Mouse (Mus musculus): Measurements from ENCODE around the gene Dnah8. TPM values are rescaled to one million over a fixed set of nuclear protein-coding genes. Genes with fewer than 3 reads are reported as not detected.

Gene Dnah8
- polyA plus RNA-seq, 1 experiment from 2014 or later = 0.35 TPM

- TF ChIP-seq CTCF (IDR thresholded peaks at IDR 0.05; ENCODE audit: low read depth) = peak; percentile 95
- Histone ChIP-seq H3K4me3 (ENCODE audit: low read depth, low read length) (no peak overlapping the region), H3K4me1 (replicated peaks; ENCODE audit: control insufficient read depth, insufficient read depth, low read length) (no peaks in the 10 kb centered on the region), H3K4me2 (replicated peaks; ENCODE audit: low read depth) (no peak overlapping the region), H3K27ac (ENCODE audit: low read depth, low read length) (no peak overlapping the region), H3K9ac (ENCODE audit: low read depth, low read length) (no peak overlapping the region), H3K27me3 (replicated peaks; ENCODE audit: control insufficient read depth, insufficient read depth, low read length) (no peaks in the 10 kb centered on the region), H3K9me3 (ENCODE audit: control insufficient read depth) (no peaks in the 10 kb centered on the region), H3K36me3 (ENCODE audit: control insufficient read depth, insufficient read depth) (no peaks in the 10 kb centered on the region)
- WGBS = 60% methylated on average over 29 of the region's 29 CpGs
- no peak for ATAC-seq
These were observed 122.2 kb downstream of the Dnah8 start for GRCm38 (mm10) chr17:30746056-30747024.

- H3K27me3 ChIP-seq (replicated peaks; ENCODE audit: control insufficient read depth, insufficient read depth, low read length) = no peaks in the 10 kb centered on the region
- no peak overlapping the region for H3K9ac ChIP-seq (ENCODE audit: low read depth, low read length)
- H3K9me3 ChIP-seq (ENCODE audit: control insufficient read depth) = no peaks in the 10 kb centered on the region
- H3K27ac ChIP-seq (ENCODE audit: low read depth, low read length) = no peak overlapping the region
- no peaks in the 10 kb centered on the region for H3K4me1 ChIP-seq (replicated peaks; ENCODE audit: control insufficient read depth, insufficient read depth, low read length)
- H3K36me3 ChIP-seq (ENCODE audit: control insufficient read depth, insufficient read depth) = no peaks in the 10 kb centered on the region
- TF ChIP-seq CTCF (IDR thresholded peaks at IDR 0.05; ENCODE audit: low read depth) = no peak
- ATAC-seq = no peak
- H3K4me2 ChIP-seq (replicated peaks; ENCODE audit: low read depth) = no peak overlapping the region
- 79% methylated on average over 12 of the region's 12 CpGs for WGBS
- H3K4me3 ChIP-seq (ENCODE audit: low read depth, low read length) = no peak overlapping the region
These were observed 125.2 kb downstream of the Dnah8 start for GRCm38 (mm10) chr17:30749391-30749790.

GRCm38 (mm10) chr17:30750269-30750668, 126.1 kb downstream of the Dnah8 start:
- Histone ChIP-seq H3K4me2 (replicated peaks; ENCODE audit: low read depth) (no peak overlapping the region), H3K9ac (ENCODE audit: low read depth, low read length) (no peak overlapping the region), H3K4me1 (replicated peaks; ENCODE audit: control insufficient read depth, insufficient read depth, low read length) (no peaks in the 10 kb centered on the region), H3K36me3 (ENCODE audit: control insufficient read depth, insufficient read depth) (no peaks in the 10 kb centered on the region), H3K4me3 (ENCODE audit: low read depth, low read length) (no peak overlapping the region), H3K9me3 (ENCODE audit: control insufficient read depth) (no peaks in the 10 kb centered on the region), H3K27me3 (replicated peaks; ENCODE audit: control insufficient read depth, insufficient read depth, low read length) (no peaks in the 10 kb centered on the region), H3K27ac (ENCODE audit: low read depth, low read length) (no peak overlapping the region)
- no peak for ATAC-seq
- 39% methylated on average over 6 of the region's 6 CpGs for WGBS
- no peak for TF ChIP-seq CTCF (IDR thresholded peaks at IDR 0.05; ENCODE audit: low read depth)

GRCm38 (mm10) chr17:30752370-30752818, 128.2 kb downstream of the Dnah8 start:
- no peak for ATAC-seq
- no peaks in the 10 kb centered on the region for H3K36me3 ChIP-seq (ENCODE audit: control insufficient read depth, insufficient read depth)

GRCm38 (mm10) chr17:30753201-30753600, 129.0 kb downstream of the Dnah8 start:
- no peak for TF ChIP-seq CTCF (IDR thresholded peaks at IDR 0.05; ENCODE audit: low read depth)
- WGBS = 87% methylated on average over 6 of the region's 6 CpGs

More at GRCm38 (mm10) chr17:30752370-30752818, 128.2 kb downstream of the Dnah8 start:
- Histone ChIP-seq H3K4me2 (replicated peaks; ENCODE audit: low read depth) (no peak overlapping the region), H3K4me3 (ENCODE audit: low read depth, low read length) (no peak overlapping the region), H3K9ac (ENCODE audit: low read depth, low read length) (no peak overlapping the region), H3K27ac (ENCODE audit: low read depth, low read length) (no peak overlapping the region), H3K4me1 (replicated peaks; ENCODE audit: control insufficient read depth, insufficient read depth, low read length) (no peaks in the 10 kb centered on the region), H3K9me3 (ENCODE audit: control insufficient read depth) (no peaks in the 10 kb centered on the region), H3K27me3 (replicated peaks; ENCODE audit: control insufficient read depth, insufficient read depth, low read length) (no peaks in the 10 kb centered on the region)
- 79% methylated on average over 12 of the region's 12 CpGs for WGBS
- TF ChIP-seq CTCF (IDR thresholded peaks at IDR 0.05; ENCODE audit: low read depth) = no peak

GRCm38 (mm10) chr17:30756771-30757170, 132.6 kb downstream of the Dnah8 start:
- no peak for TF ChIP-seq CTCF (IDR thresholded peaks at IDR 0.05; ENCODE audit: low read depth)
- H3K27me3 ChIP-seq (replicated peaks; ENCODE audit: control insufficient read depth, insufficient read depth, low read length) = no peaks in the 10 kb centered on the region
- no peaks in the 10 kb centered on the region for H3K4me1 ChIP-seq (replicated peaks; ENCODE audit: control insufficient read depth, insufficient read depth, low read length)
- no peak overlapping the region for H3K4me3 ChIP-seq (ENCODE audit: low read depth, low read length)
- no peaks in the 10 kb centered on the region for H3K9me3 ChIP-seq (ENCODE audit: control insufficient read depth)
- no peaks in the 10 kb centered on the region for H3K36me3 ChIP-seq (ENCODE audit: control insufficient read depth, insufficient read depth)
- ATAC-seq = no peak
- H3K27ac ChIP-seq (ENCODE audit: low read depth, low read length) = no peak overlapping the region
- no peak overlapping the region for H3K9ac ChIP-seq (ENCODE audit: low read depth, low read length)
- 97% methylated on average over 5 of the region's 5 CpGs for WGBS
- no peak overlapping the region for H3K4me2 ChIP-seq (replicated peaks; ENCODE audit: low read depth)

More at GRCm38 (mm10) chr17:30753201-30753600, 129.0 kb downstream of the Dnah8 start:
- Histone ChIP-seq H3K4me2 (replicated peaks; ENCODE audit: low read depth) (no peak overlapping the region), H3K36me3 (ENCODE audit: control insufficient read depth, insufficient read depth) (no peaks in the 10 kb centered on the region), H3K4me1 (replicated peaks; ENCODE audit: control insufficient read depth, insufficient read depth, low read length) (no peaks in the 10 kb centered on the region), H3K9ac (ENCODE audit: low read depth, low read length) (no peak overlapping the region), H3K4me3 (ENCODE audit: low read depth, low read length) (no peak overlapping the region), H3K27me3 (replicated peaks; ENCODE audit: control insufficient read depth, insufficient read depth, low read length) (no peaks in the 10 kb centered on the region), H3K9me3 (ENCODE audit: control insufficient read depth) (no peaks in the 10 kb centered on the region), H3K27ac (ENCODE audit: low read depth, low read length) (no peak overlapping the region)
- ATAC-seq = no peak
